Comparison of ENCODE assay signal across 8 mouse cellular contexts in genomic region chr1:143738811-143739210, GRCm38 (mm10). TPM values are rescaled to one million over a fixed set of nuclear protein-coding genes. Genes with fewer than 3 reads are reported as not detected.
DNase-seq lines count a peak whose midpoint lies in the region; ATAC-seq and TF ChIP-seq lines count a peak whose summit lies in the region.

No protein-coding gene starts in this region.

- H3K9ac ChIP-seq in hindbrain, embryonic 15.5 days = peak overlapping the region; percentile 82

- H3K4me2 ChIP-seq in hindbrain, embryonic 15.5 days = peak overlapping the region; percentile 63

- H3K27ac ChIP-seq in layer of hippocampus, adult 2 months = peak overlapping the region; percentile 95
- peak overlapping the region; percentile 93 for H3K27ac ChIP-seq in hindbrain, embryonic 15.5 days (replicated peaks)

- TF ChIP-seq CTCF in layer of hippocampus, adult 2 months (conservative IDR thresholded peaks at IDR 0.05) = no peak

- 22% methylated on average over 11 of the region's 11 CpGs for WGBS in hindbrain, embryonic 15.5 days

- no peaks in the 10 kb centered on the region for H3K9me3 ChIP-seq in hindbrain, embryonic 15.5 days

- H3K36me3 ChIP-seq in hindbrain, embryonic 15.5 days = peaks cover 6% of the 10 kb centered on the region

- H3K27me3 ChIP-seq in hindbrain, embryonic 15.5 days = no peaks in the 10 kb centered on the region

- peaks cover 12% of the 10 kb centered on the region for H3K4me1 ChIP-seq in hindbrain, embryonic 15.5 days (replicated peaks)

- DNase-seq in layer of hippocampus, adult 2 months (ENCODE audit: low spot score in 2 of 2) = no peak
- DNase-seq in layer of hippocampus, postnatal 14 days (ENCODE audit: low spot score in 2 of 2) = no peak
- DNase-seq in embryo, embryonic 10.5 days (ENCODE audit: low spot score) = peak; percentile 36
- no peak for DNase-seq in urinary bladder, postnatal 25 days (ENCODE audit: low spot score)
- no peak for DNase-seq in adrenal gland, adult 18-20 months (ENCODE audit: low spot score in 2 of 2)
- no peak for DNase-seq in cerebellum, postnatal 14 days

- H3K4me3 ChIP-seq in layer of hippocampus, adult 2 months = peak overlapping the region; percentile 62
- peak overlapping the region; percentile 75 for H3K4me3 ChIP-seq in hindbrain, embryonic 15.5 days

- ATAC-seq in hindbrain, embryonic 15.5 days (ENCODE audit: low FRiP score, low read depth) = peak; percentile 20
- peak; percentile 29; the same call in 1 of the 2 replicates for ATAC-seq in megakaryocyte progenitor cell, adult 5-6 weeks (replicated peaks; ENCODE audit: poor library complexity)

RNA-seq across cellular contexts. Expression of gene Glrx2, which starts 22.7 kb away (rescaled TPM):
- total RNA-seq in layer of hippocampus, adult 2 months (2021) = 100 to 1,000 TPM; 107 to 122 TPM
- total RNA-seq in layer of hippocampus, postnatal 14 days (2021) = 100 to 1,000 TPM; 109 to 112 TPM
- polyA plus RNA-seq in hindbrain, embryonic 15.5 days (2015; fragmentation: Nextera tagmentation; extraction: Ambion mirVana) = 118 and 125 TPM in 2 replicates
- 82.6 and 87.7 TPM in 2 replicates for total RNA-seq in megakaryocyte progenitor cell, adult 5-6 weeks (2015)
- 31.9 and 37.4 TPM in 2 replicates for total RNA-seq in megakaryocyte progenitor cell, adult 5-6 weeks (2017)
- 10 to 100 TPM; 87.0 to 93.1 TPM for total RNA-seq in adrenal gland, adult 18-20 months (2021)

RNA-seq across cellular contexts. Expression of gene Cdc73, which starts 36.1 kb away (rescaled TPM):
- 10 to 100 TPM; 74.4 to 75.1 TPM for total RNA-seq in layer of hippocampus, adult 2 months (2021)
- total RNA-seq in layer of hippocampus, postnatal 14 days (2021) = 10 to 100 TPM; 52.0 to 55.0 TPM
- polyA plus RNA-seq in hindbrain, embryonic 15.5 days (2015; fragmentation: Nextera tagmentation; extraction: Ambion mirVana) = 18.5 and 19.1 TPM in 2 replicates
- 68.6 TPM in 2 replicates for total RNA-seq in megakaryocyte progenitor cell, adult 5-6 weeks (2015)
- 8.0 and 17.6 TPM in 2 replicates for total RNA-seq in megakaryocyte progenitor cell, adult 5-6 weeks (2017)
- 100 to 1,000 TPM in 1 of 2 experiments, 10 to 100 TPM in 1; 87.0 to 102 TPM for total RNA-seq in adrenal gland, adult 18-20 months (2021)

RNA-seq across cellular contexts. Expression of gene Trove2, which starts 38.1 kb away (rescaled TPM):
- 10 to 100 TPM; 27.9 to 28.8 TPM for total RNA-seq in layer of hippocampus, adult 2 months (2021)
- 10 to 100 TPM; 28.0 to 29.9 TPM for total RNA-seq in layer of hippocampus, postnatal 14 days (2021)
- polyA plus RNA-seq in hindbrain, embryonic 15.5 days (2015; fragmentation: Nextera tagmentation; extraction: Ambion mirVana) = 29.0 and 29.3 TPM in 2 replicates
- total RNA-seq in megakaryocyte progenitor cell, adult 5-6 weeks (2015) = 1.2 and 2.7 TPM in 2 replicates
- total RNA-seq in megakaryocyte progenitor cell, adult 5-6 weeks (2017) = 1.9 and 2.5 TPM in 2 replicates
- total RNA-seq in adrenal gland, adult 18-20 months (2021) = 10 to 100 TPM; 13.1 to 13.2 TPM

RNA-seq across cellular contexts. Expression of gene Uchl5, which starts 38.3 kb away (rescaled TPM):
- total RNA-seq in layer of hippocampus, adult 2 months (2021) = 10 to 100 TPM; 35.2 to 38.3 TPM
- total RNA-seq in layer of hippocampus, postnatal 14 days (2021) = 10 to 100 TPM; 32.4 to 35.3 TPM
- 67.6 and 69.0 TPM in 2 replicates for polyA plus RNA-seq in hindbrain, embryonic 15.5 days (2015; fragmentation: Nextera tagmentation; extraction: Ambion mirVana)
- total RNA-seq in megakaryocyte progenitor cell, adult 5-6 weeks (2015) = 177 and 198 TPM in 2 replicates
- 195 and 207 TPM in 2 replicates for total RNA-seq in megakaryocyte progenitor cell, adult 5-6 weeks (2017)
- total RNA-seq in adrenal gland, adult 18-20 months (2021) = 10 to 100 TPM; 18.8 to 26.6 TPM
